Mouse (Mus musculus): Measurements from ENCODE around the gene Glis1. TPM values are rescaled to one million over a fixed set of nuclear protein-coding genes. Genes with fewer than 3 reads are reported as not detected.

The Glis1 gene
- polyA plus RNA-seq, 2 experiments, result 0.10 to 0.35 TPM

- 51% methylated on average over 3 of the region's 3 CpGs for WGBS (ENCODE audit: insufficient replicate concordance)
- TF ChIP-seq EP300 (IDR thresholded peaks at IDR 0.05; ENCODE audit: low read depth) (no peak), CTCF (IDR thresholded peaks at IDR 0.05; ENCODE audit: low read depth) (no peak; the same call in 1 of the 2 replicates)
- Histone ChIP-seq H3K4me1 (replicated peaks; ENCODE audit: control insufficient read depth in 2 of 2, insufficient read depth in 2 of 2, low read length in 1 of 2) (no peaks in the 10 kb centered on the region), H3K9ac (replicated peaks) (no peak overlapping the region), H3K27ac (no peak overlapping the region), H3K27me3 (ENCODE audit: control insufficient read depth, insufficient read depth, low read length) (no peaks in the 10 kb centered on the region), H3K4me3 (ENCODE audit: insufficient read depth in 1 of 2, low read depth in 2 of 2, low read length in 2 of 2) (no peak overlapping the region), H3K9me3 (ENCODE audit: control insufficient read depth, low read length) (no peaks in the 10 kb centered on the region), H3K36me3 (replicated peaks; ENCODE audit: control insufficient read depth, insufficient read depth, low read depth) (no peaks in the 10 kb centered on the region), H3K4me2 (ENCODE audit: low read depth) (no peak overlapping the region)
- ATAC-seq (ENCODE audit: insufficient read depth) (no peak), DNase-seq (ENCODE audit: low read depth in 3 of 3, low spot score in 3 of 3) (no peak)
Measured at GRCm38 (mm10) chr4:107538561-107538960, 104.2 kb downstream of the Glis1 start.

DNA sequence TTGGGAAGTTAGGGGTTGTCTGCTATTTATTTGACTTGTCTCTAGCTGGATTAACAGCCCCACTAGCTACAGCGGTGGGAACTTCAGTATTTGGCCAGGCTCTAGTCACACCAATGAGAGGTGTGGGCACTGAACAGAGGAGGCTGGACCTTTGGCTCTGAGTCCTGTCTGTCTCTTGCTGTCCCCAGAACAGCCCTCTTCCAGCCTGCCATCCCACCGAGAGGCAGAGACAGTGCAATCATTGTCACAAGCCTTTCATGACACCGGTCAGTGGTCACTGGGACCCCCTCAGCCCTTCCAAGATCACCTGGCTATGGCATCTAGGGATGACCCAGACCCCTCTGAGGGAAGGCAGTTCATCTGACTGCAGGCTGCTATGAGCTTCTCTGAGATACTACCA lies 104.6 kb downstream of the Glis1 start:
- WGBS (ENCODE audit: insufficient replicate concordance), result 74% methylated on average over 3 of the region's 3 CpGs
- Histone ChIP-seq H3K9ac (replicated peaks) (no peak overlapping the region), H3K36me3 (replicated peaks; ENCODE audit: control insufficient read depth, insufficient read depth, low read depth) (no peaks in the 10 kb centered on the region), H3K4me1 (replicated peaks; ENCODE audit: control insufficient read depth in 2 of 2, insufficient read depth in 2 of 2, low read length in 1 of 2) (no peaks in the 10 kb centered on the region), H3K27ac (no peak overlapping the region), H3K9me3 (ENCODE audit: control insufficient read depth, low read length) (no peaks in the 10 kb centered on the region), H3K4me2 (ENCODE audit: low read depth) (no peak overlapping the region), H3K27me3 (ENCODE audit: control insufficient read depth, insufficient read depth, low read length) (no peaks in the 10 kb centered on the region), H3K4me3 (ENCODE audit: insufficient read depth in 1 of 2, low read depth in 2 of 2, low read length in 2 of 2) (no peak overlapping the region)
- TF ChIP-seq EP300 (IDR thresholded peaks at IDR 0.05; ENCODE audit: low read depth), result no peak
- TF ChIP-seq CTCF (IDR thresholded peaks at IDR 0.05; ENCODE audit: low read depth), result no peak
- ATAC-seq (ENCODE audit: insufficient read depth), result no peak
- DNase-seq (ENCODE audit: low read depth in 3 of 3, low spot score in 3 of 3), result no peak

GRCm38 (mm10) chr4:107541821-107542220 lies 107.4 kb downstream of the Glis1 start:
- Histone ChIP-seq H3K36me3 (replicated peaks; ENCODE audit: control insufficient read depth, insufficient read depth, low read depth) (no peaks in the 10 kb centered on the region), H3K9me3 (ENCODE audit: control insufficient read depth, low read length) (no peaks in the 10 kb centered on the region), H3K4me3 (ENCODE audit: insufficient read depth in 1 of 2, low read depth in 2 of 2, low read length in 2 of 2) (no peak overlapping the region), H3K9ac (replicated peaks) (no peak overlapping the region), H3K27me3 (ENCODE audit: control insufficient read depth, insufficient read depth, low read length) (no peaks in the 10 kb centered on the region), H3K27ac (no peak overlapping the region), H3K4me1 (replicated peaks; ENCODE audit: control insufficient read depth in 2 of 2, insufficient read depth in 2 of 2, low read length in 1 of 2) (no peaks in the 10 kb centered on the region), H3K4me2 (ENCODE audit: low read depth) (no peak overlapping the region)
- no peak for ATAC-seq (ENCODE audit: insufficient read depth)
- 24% methylated on average over 4 of the region's 4 CpGs for WGBS (ENCODE audit: insufficient replicate concordance)
- TF ChIP-seq EP300 (IDR thresholded peaks at IDR 0.05; ENCODE audit: low read depth) (no peak), CTCF (IDR thresholded peaks at IDR 0.05; ENCODE audit: low read depth) (no peak)
- DNase-seq (ENCODE audit: low read depth in 3 of 3, low spot score in 3 of 3), result no peak

DNA sequence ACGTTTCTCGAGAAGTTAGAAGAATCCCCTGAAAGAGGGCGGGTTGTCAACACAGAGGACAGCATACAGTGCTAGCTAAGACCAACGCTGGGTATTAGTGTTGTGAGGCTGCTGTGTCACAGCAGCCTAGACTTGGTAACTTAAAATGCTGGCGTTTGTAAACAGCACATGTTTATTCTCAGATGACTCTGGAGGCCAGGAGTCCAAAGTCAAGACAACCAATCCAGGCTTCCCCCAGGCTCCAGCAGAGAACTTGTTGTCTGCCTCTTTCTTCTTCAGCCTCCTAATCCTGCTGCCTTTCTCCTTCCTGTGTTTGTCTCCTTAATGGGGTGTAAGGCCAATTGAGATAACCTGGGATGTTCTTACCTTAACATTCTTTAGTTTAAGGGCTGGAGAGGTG lies 110.5 kb downstream of the Glis1 start:
- TF ChIP-seq EP300 (IDR thresholded peaks at IDR 0.05; ENCODE audit: low read depth), result no peak
- TF ChIP-seq CTCF (IDR thresholded peaks at IDR 0.05; ENCODE audit: low read depth), result no peak
- Histone ChIP-seq H3K4me3 (ENCODE audit: insufficient read depth in 1 of 2, low read depth in 2 of 2, low read length in 2 of 2) (no peak overlapping the region), H3K4me1 (replicated peaks; ENCODE audit: control insufficient read depth in 2 of 2, insufficient read depth in 2 of 2, low read length in 1 of 2) (no peaks in the 10 kb centered on the region), H3K9ac (replicated peaks) (no peak overlapping the region), H3K4me2 (ENCODE audit: low read depth) (no peak overlapping the region), H3K27ac (no peak overlapping the region), H3K27me3 (ENCODE audit: control insufficient read depth, insufficient read depth, low read length) (no peaks in the 10 kb centered on the region), H3K36me3 (replicated peaks; ENCODE audit: control insufficient read depth, insufficient read depth, low read depth) (no peaks in the 10 kb centered on the region), H3K9me3 (ENCODE audit: control insufficient read depth, low read length) (no peaks in the 10 kb centered on the region)
- DNase-seq (ENCODE audit: low read depth in 3 of 3, low spot score in 3 of 3), result no peak
- no peak for ATAC-seq (ENCODE audit: insufficient read depth)
- WGBS (ENCODE audit: insufficient replicate concordance), result 48% methylated on average over 5 of the region's 5 CpGs

- ATAC-seq (ENCODE audit: insufficient read depth) (no peak), DNase-seq (ENCODE audit: low read depth in 3 of 3, low spot score in 3 of 3) (no peak)
- Histone ChIP-seq H3K9me3 (ENCODE audit: control insufficient read depth, low read length) (no peaks in the 10 kb centered on the region), H3K27me3 (ENCODE audit: control insufficient read depth, insufficient read depth, low read length) (no peaks in the 10 kb centered on the region), H3K4me1 (replicated peaks; ENCODE audit: control insufficient read depth in 2 of 2, insufficient read depth in 2 of 2, low read length in 1 of 2) (no peaks in the 10 kb centered on the region), H3K36me3 (replicated peaks; ENCODE audit: control insufficient read depth, insufficient read depth, low read depth) (no peaks in the 10 kb centered on the region), H3K4me3 (ENCODE audit: insufficient read depth in 1 of 2, low read depth in 2 of 2, low read length in 2 of 2) (no peak overlapping the region), H3K9ac (replicated peaks) (no peak overlapping the region), H3K27ac (no peak overlapping the region), H3K4me2 (ENCODE audit: low read depth) (no peak overlapping the region)
- 43% methylated on average over 1 of the region's 1 CpGs for WGBS (ENCODE audit: insufficient replicate concordance)
- no peak for TF ChIP-seq CTCF (IDR thresholded peaks at IDR 0.05; ENCODE audit: low read depth)
Measured at GRCm38 (mm10) chr4:107545726-107546125, 111.3 kb downstream of the Glis1 start.

Data from liver, embryonic 14.5 days (tissue).